Mouse (Mus musculus): ENCODE measurements around the gene Ptgfrn. TPM values are rescaled to one million over a fixed set of nuclear protein-coding genes. Genes with fewer than 3 reads are reported as not detected.
A peak's percentile ranks its signal among the peaks of the same experiment; 100 is the strongest.

Gene Ptgfrn
- polyA plus RNA-seq, 1 experiment from 2014 or later = 3.5 TPM

DNA sequence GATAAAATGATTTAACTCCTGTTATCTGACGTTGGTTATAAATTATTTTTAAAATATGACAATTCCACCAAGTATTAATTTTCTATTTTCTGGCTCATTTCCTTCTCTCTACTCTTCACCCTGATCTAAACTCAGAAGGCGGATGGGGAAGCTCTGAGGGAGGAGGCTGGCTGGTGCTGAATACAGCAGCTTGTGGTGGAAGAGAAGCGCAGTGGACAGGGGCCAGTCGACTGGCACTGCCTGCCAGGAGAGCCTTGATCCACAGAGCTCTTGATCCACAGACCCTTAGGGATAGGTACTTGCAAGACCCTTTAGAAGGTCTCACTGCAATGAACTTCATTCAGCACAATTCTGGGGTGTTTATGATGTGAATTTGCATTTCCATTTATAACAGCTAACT, 29.2 kb downstream of the Ptgfrn start:
- DNase-seq (ENCODE audit: low spot score) (no peak), ATAC-seq (ENCODE audit: low FRiP score) (no peak)
- no peaks in the 10 kb centered on the region for H3K27me3 ChIP-seq (ENCODE audit: control insufficient read depth, insufficient read depth, low read length)
- H3K9ac ChIP-seq (ENCODE audit: low read depth, low read length) = no peak overlapping the region
- H3K4me1 ChIP-seq (replicated peaks; ENCODE audit: control insufficient read depth, insufficient read depth, low read length) = no peaks in the 10 kb centered on the region
- H3K27ac ChIP-seq (ENCODE audit: low read depth, low read length) = no peak overlapping the region
- H3K36me3 ChIP-seq (ENCODE audit: control insufficient read depth, insufficient read depth, low read length) = no peaks in the 10 kb centered on the region
- H3K4me2 ChIP-seq (replicated peaks; ENCODE audit: low read depth, low read length) = no peak overlapping the region
- no peaks in the 10 kb centered on the region for H3K9me3 ChIP-seq (ENCODE audit: control insufficient read depth, low read length)
- H3K4me3 ChIP-seq (ENCODE audit: low read depth, low read length) = no peak overlapping the region
- WGBS = 92% methylated on average over 4 of the region's 4 CpGs

DNA sequence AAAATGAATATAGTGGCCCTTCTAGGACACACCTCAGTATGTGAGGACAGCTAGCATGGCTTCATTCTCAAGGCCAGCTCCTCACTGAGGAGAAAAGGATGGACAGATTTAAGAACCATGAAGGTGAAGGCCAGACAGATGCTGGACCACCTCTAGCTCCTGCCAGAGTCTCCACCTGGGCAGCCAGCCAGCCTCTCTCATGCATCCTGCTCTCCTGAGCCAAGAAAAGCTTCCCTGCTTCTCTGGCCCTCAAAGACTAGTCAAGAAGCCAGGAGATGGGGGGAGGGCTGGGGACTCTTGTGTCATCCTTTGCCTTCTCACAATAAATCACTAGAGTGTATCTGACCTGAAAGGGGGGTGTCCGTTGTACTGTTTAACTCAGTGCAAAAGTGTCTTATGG, 31.7 kb downstream of the Ptgfrn start:
- WGBS = 100% methylated on average over 1 of the region's 1 CpGs
- ATAC-seq (ENCODE audit: low FRiP score) = no peak
- no peak overlapping the region for H3K27ac ChIP-seq (ENCODE audit: low read depth, low read length)
- H3K4me3 ChIP-seq (ENCODE audit: low read depth, low read length) = no peak overlapping the region
- H3K9ac ChIP-seq (ENCODE audit: low read depth, low read length) = no peak overlapping the region
- H3K4me1 ChIP-seq (replicated peaks; ENCODE audit: control insufficient read depth, insufficient read depth, low read length) = no peaks in the 10 kb centered on the region
- H3K36me3 ChIP-seq (ENCODE audit: control insufficient read depth, insufficient read depth, low read length) = no peaks in the 10 kb centered on the region
- no peak for DNase-seq (ENCODE audit: low spot score)
- H3K4me2 ChIP-seq (replicated peaks; ENCODE audit: low read depth, low read length) = no peak overlapping the region
- H3K27me3 ChIP-seq (ENCODE audit: control insufficient read depth, insufficient read depth, low read length) = no peaks in the 10 kb centered on the region
- no peaks in the 10 kb centered on the region for H3K9me3 ChIP-seq (ENCODE audit: control insufficient read depth, low read length)

DNA sequence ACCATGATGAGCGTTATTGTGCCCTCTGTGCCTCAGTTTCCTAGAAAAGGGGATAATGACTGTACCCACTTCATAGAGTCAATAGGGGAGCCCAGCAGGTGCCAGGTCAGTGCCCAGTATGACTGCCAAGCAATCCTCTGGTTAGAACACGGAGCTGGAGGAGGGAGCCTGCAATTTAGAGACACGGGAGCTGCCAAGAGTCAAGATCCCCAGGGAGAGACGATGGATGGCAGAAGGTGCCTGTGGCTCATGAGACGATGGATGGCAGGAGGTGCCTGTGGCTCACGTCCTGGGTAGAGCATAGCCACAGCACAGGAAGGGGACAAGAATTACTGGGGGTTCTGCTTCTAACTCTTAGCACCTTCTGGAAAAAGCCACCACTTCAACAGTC, 32.4 kb downstream of the Ptgfrn start:
- no peak overlapping the region for H3K4me2 ChIP-seq (replicated peaks; ENCODE audit: low read depth, low read length)
- DNase-seq (ENCODE audit: low spot score) = no peak
- no peak overlapping the region for H3K4me3 ChIP-seq (ENCODE audit: low read depth, low read length)
- H3K4me1 ChIP-seq (replicated peaks; ENCODE audit: control insufficient read depth, insufficient read depth, low read length) = no peaks in the 10 kb centered on the region
- H3K27me3 ChIP-seq (ENCODE audit: control insufficient read depth, insufficient read depth, low read length) = no peaks in the 10 kb centered on the region
- H3K27ac ChIP-seq (ENCODE audit: low read depth, low read length) = no peak overlapping the region
- no peaks in the 10 kb centered on the region for H3K9me3 ChIP-seq (ENCODE audit: control insufficient read depth, low read length)
- ATAC-seq (ENCODE audit: low FRiP score) = no peak
- WGBS = 92% methylated on average over 6 of the region's 6 CpGs
- no peaks in the 10 kb centered on the region for H3K36me3 ChIP-seq (ENCODE audit: control insufficient read depth, insufficient read depth, low read length)
- H3K9ac ChIP-seq (ENCODE audit: low read depth, low read length) = no peak overlapping the region

DNA sequence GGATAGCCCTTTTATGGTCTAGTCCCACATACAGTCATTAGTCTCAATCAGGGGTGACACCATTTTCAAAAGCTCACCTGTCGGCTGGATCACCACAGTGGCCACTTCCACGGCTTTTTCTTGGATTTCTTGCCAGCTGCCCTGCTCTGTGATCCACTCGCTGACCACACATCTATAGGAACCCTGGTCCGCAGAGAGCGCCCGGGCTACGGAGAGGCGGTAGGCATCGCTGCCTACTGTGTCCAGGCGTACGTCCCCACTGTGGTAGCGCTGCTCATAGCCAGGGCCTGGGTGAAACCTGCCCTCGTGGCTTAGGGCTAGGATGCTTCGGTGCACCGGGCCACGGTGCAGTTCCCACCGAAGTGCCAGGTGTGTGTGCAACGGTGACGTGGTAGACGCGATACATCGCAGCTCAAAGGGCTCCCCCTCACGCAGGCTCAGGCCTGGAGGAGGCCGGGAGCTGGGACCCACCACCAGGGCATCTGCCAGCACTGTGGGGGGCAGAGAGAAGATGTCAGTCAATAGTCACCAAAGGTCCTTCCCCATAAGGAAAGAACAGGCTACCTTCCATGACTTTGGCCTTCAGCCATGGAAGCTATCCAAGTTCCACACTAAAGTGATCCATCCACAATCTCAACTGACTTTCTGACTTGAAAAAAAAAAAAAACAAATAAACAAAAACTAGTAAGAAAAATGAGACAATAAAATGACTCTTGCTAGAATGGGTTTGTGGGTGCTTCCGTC, 32.9 kb downstream of the Ptgfrn start:
- H3K4me1 ChIP-seq (replicated peaks; ENCODE audit: control insufficient read depth, insufficient read depth, low read length) = no peaks in the 10 kb centered on the region
- no peak overlapping the region for H3K9ac ChIP-seq (ENCODE audit: low read depth, low read length)
- no peaks in the 10 kb centered on the region for H3K36me3 ChIP-seq (ENCODE audit: control insufficient read depth, insufficient read depth, low read length)
- H3K9me3 ChIP-seq (ENCODE audit: control insufficient read depth, low read length) = no peaks in the 10 kb centered on the region
- ATAC-seq (ENCODE audit: low FRiP score) = no peak
- no peaks in the 10 kb centered on the region for H3K27me3 ChIP-seq (ENCODE audit: control insufficient read depth, insufficient read depth, low read length)
- WGBS = 94% methylated on average over 25 of the region's 25 CpGs
- H3K27ac ChIP-seq (ENCODE audit: low read depth, low read length) = no peak overlapping the region
- no peak overlapping the region for H3K4me2 ChIP-seq (replicated peaks; ENCODE audit: low read depth, low read length)
- no peak for DNase-seq (ENCODE audit: low spot score)
- H3K4me3 ChIP-seq (ENCODE audit: low read depth, low read length) = no peak overlapping the region

DNA sequence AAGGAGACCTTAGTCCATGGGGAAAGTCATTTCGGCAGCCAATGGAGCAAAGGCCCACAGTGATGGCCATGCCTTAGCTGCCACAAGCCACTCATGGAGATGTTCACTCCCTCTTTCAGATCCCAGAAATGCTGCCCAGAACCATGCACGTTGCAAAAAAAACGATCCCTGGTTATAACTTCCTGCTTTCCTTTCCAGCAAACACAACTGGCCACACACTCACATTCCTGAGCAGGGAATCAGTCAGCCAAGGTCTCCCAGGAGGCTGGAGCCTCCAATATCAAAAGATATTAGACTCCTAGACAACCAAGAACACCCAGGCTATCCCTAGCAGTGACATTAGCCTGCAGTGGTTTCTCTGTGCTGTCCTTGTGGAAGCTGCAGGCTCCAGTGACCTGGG, 34.2 kb downstream of the Ptgfrn start:
- Histone ChIP-seq H3K4me1 (replicated peaks; ENCODE audit: control insufficient read depth, insufficient read depth, low read length) (no peaks in the 10 kb centered on the region), H3K36me3 (ENCODE audit: control insufficient read depth, insufficient read depth, low read length) (no peaks in the 10 kb centered on the region), H3K27ac (ENCODE audit: low read depth, low read length) (no peak overlapping the region), H3K9ac (ENCODE audit: low read depth, low read length) (no peak overlapping the region), H3K4me3 (ENCODE audit: low read depth, low read length) (no peak overlapping the region), H3K27me3 (ENCODE audit: control insufficient read depth, insufficient read depth, low read length) (no peaks in the 10 kb centered on the region), H3K9me3 (ENCODE audit: control insufficient read depth, low read length) (no peaks in the 10 kb centered on the region), H3K4me2 (replicated peaks; ENCODE audit: low read depth, low read length) (no peak overlapping the region)
- DNase-seq (ENCODE audit: low spot score) (no peak), ATAC-seq (ENCODE audit: low FRiP score) (no peak)
- 80% methylated on average over 3 of the region's 3 CpGs for WGBS

DNA sequence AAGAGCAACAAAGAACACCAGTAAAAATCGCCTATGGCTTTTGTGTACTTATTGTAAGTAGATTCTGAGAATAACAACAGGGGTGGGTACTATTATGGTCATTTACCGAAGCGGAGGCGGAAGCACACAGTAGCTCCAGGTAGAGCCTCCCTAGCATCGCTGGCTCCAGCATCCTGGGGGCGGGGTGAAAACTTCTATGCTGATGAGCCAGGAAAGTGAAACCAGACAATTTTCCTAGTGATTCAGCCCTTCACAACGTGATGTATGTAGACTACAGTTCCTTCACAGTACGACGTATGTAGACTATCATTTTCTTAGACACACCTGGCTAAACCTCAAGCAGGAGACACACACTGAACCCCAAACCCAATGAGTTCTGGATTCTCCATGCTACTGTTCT, 36.7 kb downstream of the Ptgfrn start:
- DNase-seq (ENCODE audit: low spot score) = no peak
- no peaks in the 10 kb centered on the region for H3K4me1 ChIP-seq (replicated peaks; ENCODE audit: control insufficient read depth, insufficient read depth, low read length)
- 92% methylated on average over 9 of the region's 9 CpGs for whole genome bisulfite sequencing

DNA sequence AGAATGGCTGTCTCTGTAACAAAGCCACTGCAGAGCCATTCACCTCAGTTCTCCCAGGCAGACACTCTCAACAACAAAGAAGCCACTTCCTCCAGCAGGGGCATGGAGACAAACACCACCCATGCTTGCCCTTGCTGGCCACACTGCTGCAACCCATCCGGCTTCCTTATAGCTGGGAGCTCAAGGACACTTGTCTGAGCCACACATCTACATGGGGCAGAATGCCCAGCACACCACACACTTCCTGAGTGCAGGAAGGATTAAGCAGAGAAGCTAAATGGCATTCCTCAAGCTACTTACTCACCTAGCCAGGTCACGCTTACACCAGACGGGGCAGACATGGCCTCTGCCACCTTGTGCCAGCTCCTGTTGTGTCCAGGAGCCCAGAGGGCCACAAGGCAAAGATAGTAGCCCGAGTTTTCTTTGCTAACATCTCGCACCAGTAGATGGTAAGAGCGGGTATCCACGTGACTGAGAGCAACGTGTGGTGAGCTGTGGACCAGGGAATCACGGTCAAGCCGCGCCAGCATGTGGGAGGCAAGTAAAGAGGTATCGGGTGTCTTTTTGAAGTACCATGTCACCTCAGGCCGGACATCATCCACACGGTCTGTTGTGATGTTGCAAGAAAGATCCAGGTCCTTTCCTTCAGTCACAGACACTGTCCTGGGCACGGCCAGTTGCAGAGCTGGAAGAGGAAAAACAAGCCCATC, 37.4 kb downstream of the Ptgfrn start:
- WGBS = 87% methylated on average over 15 of the region's 15 CpGs
- no peak for ATAC-seq (ENCODE audit: low FRiP score)
- H3K36me3 ChIP-seq (ENCODE audit: control insufficient read depth, insufficient read depth, low read length) = no peaks in the 10 kb centered on the region
- H3K9ac ChIP-seq (ENCODE audit: low read depth, low read length) = no peak overlapping the region
- no peaks in the 10 kb centered on the region for H3K27me3 ChIP-seq (ENCODE audit: control insufficient read depth, insufficient read depth, low read length)
- H3K4me1 ChIP-seq (replicated peaks; ENCODE audit: control insufficient read depth, insufficient read depth, low read length) = no peaks in the 10 kb centered on the region
- H3K4me2 ChIP-seq (replicated peaks; ENCODE audit: low read depth, low read length) = no peak overlapping the region
- no peak overlapping the region for H3K27ac ChIP-seq (ENCODE audit: low read depth, low read length)
- H3K9me3 ChIP-seq (ENCODE audit: control insufficient read depth, low read length) = no peaks in the 10 kb centered on the region
- DNase-seq (ENCODE audit: low spot score) = no peak
- no peak overlapping the region for H3K4me3 ChIP-seq (ENCODE audit: low read depth, low read length)

More for the DNA sequence above, 36.7 kb downstream of the Ptgfrn start:
- H3K27me3 ChIP-seq (ENCODE audit: control insufficient read depth, insufficient read depth, low read length) = no peaks in the 10 kb centered on the region
- H3K4me2 ChIP-seq (replicated peaks; ENCODE audit: low read depth, low read length) = no peak overlapping the region
- no peak for ATAC-seq (ENCODE audit: low FRiP score)
- no peak overlapping the region for H3K4me3 ChIP-seq (ENCODE audit: low read depth, low read length)
- H3K9ac ChIP-seq (ENCODE audit: low read depth, low read length) = no peak overlapping the region
- H3K9me3 ChIP-seq (ENCODE audit: control insufficient read depth, low read length) = no peaks in the 10 kb centered on the region
- H3K27ac ChIP-seq (ENCODE audit: low read depth, low read length) = no peak overlapping the region
- no peaks in the 10 kb centered on the region for H3K36me3 ChIP-seq (ENCODE audit: control insufficient read depth, insufficient read depth, low read length)

DNA sequence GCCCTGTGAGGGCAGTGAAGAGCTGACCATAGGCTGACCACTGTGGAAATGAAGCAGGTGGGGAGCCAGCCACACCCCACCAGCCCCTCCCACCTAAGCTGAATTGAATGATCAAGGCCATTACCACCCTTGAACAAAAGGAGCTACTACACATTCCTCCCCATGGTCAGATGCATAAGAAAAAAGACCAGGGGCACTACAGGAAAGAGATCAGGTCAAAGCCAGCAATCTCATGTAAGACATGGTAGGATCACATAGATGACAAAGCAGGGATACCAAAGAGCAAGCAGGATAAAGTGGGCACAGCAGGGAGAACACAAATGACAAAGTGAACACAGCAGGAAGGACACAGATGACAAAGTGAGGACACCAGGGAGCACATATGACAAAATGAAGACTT, 38.5 kb downstream of the Ptgfrn start:
- Histone ChIP-seq H3K36me3 (ENCODE audit: control insufficient read depth, insufficient read depth, low read length) (no peaks in the 10 kb centered on the region), H3K4me2 (replicated peaks; ENCODE audit: low read depth, low read length) (no peak overlapping the region), H3K27me3 (ENCODE audit: control insufficient read depth, insufficient read depth, low read length) (no peaks in the 10 kb centered on the region), H3K4me1 (replicated peaks; ENCODE audit: control insufficient read depth, insufficient read depth, low read length) (no peaks in the 10 kb centered on the region), H3K27ac (ENCODE audit: low read depth, low read length) (no peak overlapping the region), H3K4me3 (ENCODE audit: low read depth, low read length) (no peak overlapping the region), H3K9ac (ENCODE audit: low read depth, low read length) (no peak overlapping the region), H3K9me3 (ENCODE audit: control insufficient read depth, low read length) (no peaks in the 10 kb centered on the region)
- DNase-seq (ENCODE audit: low spot score) (no peak), ATAC-seq (ENCODE audit: low FRiP score) (no peak)

DNA sequence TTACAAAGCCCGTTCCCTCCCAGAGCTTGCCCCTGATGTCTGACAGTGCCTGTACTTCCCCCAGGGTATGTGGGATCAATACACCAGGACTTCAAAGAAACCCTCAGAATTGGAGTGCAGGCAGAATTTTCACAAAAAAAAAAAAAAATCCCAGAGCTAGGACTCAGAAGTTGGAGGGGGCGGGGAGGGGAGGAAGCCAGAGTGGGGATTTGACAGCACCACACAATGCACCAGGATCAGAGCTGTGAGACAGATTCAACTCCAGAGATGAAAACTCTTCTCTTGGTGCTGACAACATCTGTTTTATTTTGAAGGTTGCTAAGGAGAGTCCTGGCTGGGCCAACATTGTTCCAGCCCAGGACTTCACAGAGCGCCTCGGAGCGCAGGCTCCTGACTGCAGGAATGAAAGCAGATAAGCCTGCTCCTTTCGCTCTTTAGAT, 39.3 kb downstream of the Ptgfrn start:
- Histone ChIP-seq H3K4me3 (ENCODE audit: low read depth, low read length) (no peak overlapping the region), H3K4me1 (replicated peaks; ENCODE audit: control insufficient read depth, insufficient read depth, low read length) (no peaks in the 10 kb centered on the region)

More for the DNA sequence above, 39.3 kb downstream of the Ptgfrn start:
- H3K27ac ChIP-seq (ENCODE audit: low read depth, low read length) = no peak overlapping the region
- ATAC-seq (ENCODE audit: low FRiP score) = no peak
- H3K4me2 ChIP-seq (replicated peaks; ENCODE audit: low read depth, low read length) = no peak overlapping the region
- no peak overlapping the region for H3K9ac ChIP-seq (ENCODE audit: low read depth, low read length)
- H3K27me3 ChIP-seq (ENCODE audit: control insufficient read depth, insufficient read depth, low read length) = no peaks in the 10 kb centered on the region
- no peaks in the 10 kb centered on the region for H3K36me3 ChIP-seq (ENCODE audit: control insufficient read depth, insufficient read depth, low read length)
- H3K9me3 ChIP-seq (ENCODE audit: control insufficient read depth, low read length) = no peaks in the 10 kb centered on the region
- 66% methylated on average over 6 of the region's 6 CpGs for WGBS
- DNase-seq (ENCODE audit: low spot score) = peak; percentile 10

All from hindbrain, embryonic 11.5 days (tissue).